Mouse (Mus musculus) urinary bladder, postnatal 4 days (tissue): ENCODE results near the gene Gpt2.

Experiments used
- DNase-seq, 2 experiments: peaks; one replicate each; pipeline ENCODE4 v3.0.0; 2021 to 2022; ENCODE audit warnings: low spot score in 2 of 2

The Gpt2 gene

DNA sequence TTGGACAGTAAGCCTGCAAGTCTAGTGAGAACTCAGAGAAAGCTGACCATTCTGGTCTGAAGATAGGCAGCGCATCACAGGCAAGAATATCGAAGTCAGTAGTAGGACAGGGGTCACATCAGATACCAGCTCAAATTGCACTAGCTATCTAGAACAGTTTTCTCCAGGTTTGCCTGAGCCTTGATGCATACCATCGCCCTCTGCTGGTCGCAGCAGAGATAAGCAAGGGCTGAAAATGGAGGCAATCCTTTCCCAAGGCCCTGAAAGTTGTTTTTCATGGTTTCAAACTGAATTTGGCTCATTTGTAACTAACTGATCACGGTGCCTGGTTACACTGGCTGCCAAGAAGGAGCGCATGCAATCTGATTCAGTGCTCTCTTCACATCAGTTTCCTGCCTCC is 33.7 kb downstream of the Gpt2 start:
- DNase-seq: peak in 1 of 2 experiments; percentile 33

DNA sequence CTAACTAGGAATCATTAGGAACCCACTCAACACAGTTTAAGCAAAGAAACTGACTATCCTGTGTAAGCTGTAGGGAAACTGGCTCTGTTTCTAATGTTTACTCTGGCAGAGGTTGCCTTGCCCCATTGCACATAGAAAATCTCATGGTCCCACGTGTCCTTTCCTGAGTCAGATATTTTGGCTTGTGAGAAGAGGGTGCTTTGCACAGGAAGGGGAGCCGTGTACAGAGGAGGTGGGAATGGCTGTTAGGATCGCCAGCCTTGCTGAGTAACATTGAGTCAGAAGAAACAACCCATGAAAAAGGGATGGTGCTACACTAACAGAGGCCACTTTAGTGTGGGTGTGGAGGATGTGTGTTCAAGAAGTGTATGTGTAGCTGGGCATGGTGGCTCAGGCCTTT is 36.6 kb downstream of the Gpt2 start:
- no peak for DNase-seq

DNA sequence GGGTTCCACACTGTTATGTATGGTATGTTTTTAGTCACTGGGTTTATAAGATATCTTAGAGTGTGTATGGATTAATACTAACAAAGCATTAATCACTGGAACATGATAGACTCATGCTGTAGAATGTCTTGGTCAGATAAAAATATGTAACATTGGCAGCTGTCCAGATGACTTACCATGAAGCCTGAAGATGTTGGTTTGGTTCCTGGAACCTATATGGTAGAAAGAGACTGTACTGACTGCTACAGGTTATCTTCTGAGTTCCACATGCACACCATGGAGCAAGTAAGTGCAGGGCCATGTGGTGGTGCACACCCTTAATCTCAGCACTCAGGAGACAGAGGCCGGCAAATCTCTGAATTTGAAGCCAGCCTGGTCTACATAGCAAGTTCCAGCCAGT is 38.3 kb downstream of the Gpt2 start:
- no peak for DNase-seq

DNA sequence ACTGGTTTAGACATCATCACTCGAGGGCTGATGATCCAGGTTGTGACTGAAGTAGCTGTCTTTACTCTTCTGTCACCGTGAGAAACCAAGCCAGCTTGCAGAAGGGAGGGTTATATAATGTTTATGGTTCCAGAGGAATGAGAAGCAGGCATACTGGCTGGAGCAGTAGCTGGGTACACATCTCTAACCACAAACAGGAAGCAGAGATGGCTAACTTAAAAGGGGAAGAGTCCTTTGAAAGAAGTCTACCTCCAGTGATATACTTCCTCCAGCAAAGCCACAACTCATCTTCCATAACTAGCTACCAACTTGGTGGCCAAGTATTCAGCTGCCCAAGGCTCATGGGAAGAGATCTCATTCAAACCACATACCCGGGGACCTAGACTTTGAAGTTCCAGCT is 39.1 kb downstream of the Gpt2 start:
- no peak for DNase-seq

DNA sequence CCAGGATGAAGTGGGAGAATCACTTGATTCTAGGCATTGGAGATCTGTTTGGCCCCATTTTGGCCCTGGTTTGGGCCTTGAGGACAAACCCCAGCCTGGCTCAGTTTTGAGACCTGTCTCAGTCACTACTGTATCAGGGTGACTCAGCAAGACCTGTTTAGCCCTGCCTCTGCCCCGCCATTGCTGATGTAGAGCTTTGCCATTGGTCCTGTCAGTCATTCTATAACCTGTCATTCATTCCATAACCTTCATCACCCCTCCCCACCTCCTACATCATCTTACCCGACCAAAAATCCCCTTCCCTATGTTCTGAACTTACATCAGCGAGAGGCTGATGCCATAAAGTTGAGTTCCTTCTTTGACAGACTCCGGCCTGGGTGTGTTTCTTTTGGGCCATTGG is 40.5 kb downstream of the Gpt2 start:
- no peak for DNase-seq

DNA sequence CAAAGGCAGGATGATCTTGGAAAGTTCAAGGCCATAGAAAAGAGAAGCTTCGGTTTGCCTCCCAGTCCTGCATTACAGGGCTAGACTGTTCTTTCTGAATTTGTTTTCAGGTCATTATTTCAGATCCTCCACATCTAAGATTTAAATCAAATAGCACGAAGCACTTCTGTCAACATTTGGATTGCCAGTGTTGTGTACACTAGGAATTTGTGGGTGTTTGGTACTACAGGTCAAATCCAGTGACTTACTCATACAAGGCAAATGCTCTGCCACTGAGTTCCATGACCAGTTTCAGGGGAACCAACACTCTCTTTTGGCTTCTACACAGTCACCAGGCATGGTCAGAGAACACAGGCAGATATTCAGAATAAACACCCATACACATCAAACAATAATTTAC is 41.1 kb downstream of the Gpt2 start:
- no peak for DNase-seq

DNA sequence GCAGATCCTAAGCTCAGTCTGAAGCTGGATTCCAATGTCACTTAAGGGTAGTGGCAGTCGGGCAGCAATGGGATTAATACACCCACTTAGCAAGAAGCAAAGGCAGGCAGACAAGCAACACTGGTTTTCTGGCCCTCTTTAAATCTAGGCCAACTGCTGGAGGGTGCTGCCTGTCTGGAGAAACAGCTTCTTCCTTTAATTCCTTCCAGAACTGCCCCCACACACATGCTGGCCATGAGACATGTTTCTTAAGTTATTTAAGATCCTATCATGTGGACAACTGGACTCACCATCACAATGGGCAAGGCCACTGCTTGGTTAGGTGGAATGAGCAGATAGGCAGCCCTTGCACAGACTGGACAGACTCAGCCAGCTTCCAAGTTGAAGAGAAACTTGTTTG is 41.8 kb downstream of the Gpt2 start:
- no peak for DNase-seq

DNA sequence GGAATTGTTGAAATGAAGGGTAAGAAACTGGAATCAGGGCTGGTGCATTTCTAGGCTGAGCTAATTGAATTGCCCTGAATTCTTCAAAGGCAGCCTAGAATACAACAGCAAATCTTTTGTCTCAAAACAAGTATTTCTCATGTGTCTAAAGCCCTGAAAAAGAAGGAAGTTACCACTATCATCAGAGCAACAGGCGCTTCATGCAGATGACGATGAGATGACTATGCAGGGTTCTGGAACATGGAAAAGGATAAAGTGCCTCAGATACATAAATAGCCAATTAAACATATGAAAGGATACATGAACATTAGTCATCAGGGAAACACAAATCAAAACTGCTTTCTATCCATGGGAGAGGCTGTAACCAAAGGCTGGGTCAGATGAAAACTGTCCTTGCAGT is 44.0 kb downstream of the Gpt2 start:
- no peak for DNase-seq

DNA sequence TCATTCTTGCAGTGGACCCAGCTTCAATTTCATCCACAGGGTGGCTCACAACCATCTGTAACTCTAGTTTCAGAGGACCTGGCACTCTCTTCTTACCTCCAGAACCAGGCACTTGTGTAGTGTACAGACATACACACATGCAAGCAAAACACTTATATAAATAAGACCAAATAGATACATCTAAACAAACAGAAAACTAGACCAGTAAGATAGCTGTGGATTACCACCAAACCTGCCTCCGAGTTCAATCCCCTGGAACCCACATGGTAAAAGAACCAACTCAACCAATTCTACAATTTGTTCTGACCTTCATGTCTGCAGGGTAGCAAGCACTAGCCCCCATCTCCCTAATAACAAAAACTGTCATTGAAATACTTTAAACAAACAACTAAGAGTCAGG is 59.6 kb downstream of the Gpt2 start:
- no peak for DNase-seq

DNA sequence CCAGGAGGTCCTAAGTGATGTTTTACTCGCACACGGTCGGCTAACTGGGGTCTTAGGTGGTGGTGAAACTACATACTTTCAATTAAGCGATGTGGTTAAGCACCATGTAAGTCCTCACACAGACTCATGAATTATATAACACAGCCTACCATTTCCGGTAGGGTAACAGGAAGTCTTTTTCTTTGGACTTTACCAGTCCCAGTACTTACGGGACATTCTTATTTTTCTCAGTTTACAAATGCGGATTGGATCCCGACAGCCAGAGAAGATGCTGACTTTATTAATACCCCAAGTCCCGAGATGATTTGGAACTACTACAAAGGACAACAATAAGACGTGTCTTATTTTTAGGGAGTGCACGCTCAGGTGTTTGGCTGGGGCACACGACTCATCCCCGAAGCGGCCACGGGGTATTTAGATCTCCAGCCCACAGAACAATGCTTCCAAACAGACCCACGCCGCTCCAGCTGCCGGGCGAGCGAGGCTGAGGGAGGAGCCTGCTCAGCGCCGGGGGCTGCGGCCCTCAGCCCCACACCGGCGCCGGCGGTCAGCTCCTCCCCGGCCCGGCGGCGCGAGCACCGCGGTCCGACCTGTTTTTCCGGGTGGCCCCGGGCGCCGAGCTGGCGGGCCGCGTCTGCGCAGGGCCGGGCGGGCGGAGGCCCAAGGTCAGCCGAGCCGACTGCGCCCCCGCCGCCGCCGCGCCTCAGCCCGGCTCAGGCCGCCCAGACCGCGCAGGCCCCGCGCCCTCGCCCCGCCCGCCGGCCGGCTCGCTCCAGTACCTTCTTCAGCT is 62.2 kb downstream of the Gpt2 start:
- DNase-seq: peak in 1 of 2 experiments; percentile 67

DNA sequence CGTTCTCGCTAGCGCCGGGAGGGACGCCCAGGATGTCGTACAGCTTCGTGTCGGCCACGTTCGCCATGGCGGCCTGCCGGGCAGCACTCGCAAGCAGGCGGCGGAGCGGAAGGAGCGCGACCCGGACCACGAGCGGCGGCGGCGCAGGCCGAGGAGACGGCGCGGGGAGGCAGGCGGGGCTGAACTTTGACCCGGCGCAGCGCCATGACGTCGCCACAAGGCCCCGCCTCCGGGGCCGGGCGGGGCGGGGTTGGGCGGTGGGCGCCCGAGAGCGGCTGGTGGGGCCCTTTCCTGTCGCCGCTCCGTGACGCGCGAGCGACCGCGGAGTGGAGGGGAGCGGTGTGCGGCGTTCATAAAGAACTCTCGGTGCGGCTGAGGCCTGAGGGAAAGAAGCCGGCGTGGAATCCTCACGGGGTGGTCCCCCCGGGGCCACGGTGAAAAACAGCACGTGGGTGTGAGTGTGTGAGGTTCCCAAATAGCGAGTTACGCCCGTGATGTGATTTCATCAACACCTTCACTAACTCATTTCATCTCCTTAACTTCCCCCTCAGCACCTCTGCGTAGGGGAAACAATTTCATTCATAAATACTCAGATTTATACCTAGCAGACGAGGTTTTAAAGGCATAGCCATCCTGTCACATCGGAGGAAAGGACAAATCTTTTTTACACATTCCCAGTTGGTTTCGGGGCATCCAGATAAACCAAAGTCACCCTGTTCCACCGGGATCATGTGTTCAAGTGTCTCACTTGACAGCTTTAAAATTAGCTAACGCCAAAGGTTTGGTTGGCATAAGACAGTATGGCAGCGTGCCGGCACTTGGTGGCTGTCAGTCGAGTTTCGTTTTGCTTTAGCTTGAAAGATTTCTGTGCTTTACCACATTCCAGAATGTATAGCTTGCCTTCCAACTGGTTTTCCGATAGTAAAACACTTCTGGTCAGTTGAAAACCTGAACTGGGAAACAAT is 63.1 kb downstream of the Gpt2 start, which contains the start of gene Dnaja2:
Gene Dnaja2 (minus strand): TSS at position 164 of the 965 bp plus-strand sequence.
- DNase-seq: peak; percentile 86 to 87

DNA sequence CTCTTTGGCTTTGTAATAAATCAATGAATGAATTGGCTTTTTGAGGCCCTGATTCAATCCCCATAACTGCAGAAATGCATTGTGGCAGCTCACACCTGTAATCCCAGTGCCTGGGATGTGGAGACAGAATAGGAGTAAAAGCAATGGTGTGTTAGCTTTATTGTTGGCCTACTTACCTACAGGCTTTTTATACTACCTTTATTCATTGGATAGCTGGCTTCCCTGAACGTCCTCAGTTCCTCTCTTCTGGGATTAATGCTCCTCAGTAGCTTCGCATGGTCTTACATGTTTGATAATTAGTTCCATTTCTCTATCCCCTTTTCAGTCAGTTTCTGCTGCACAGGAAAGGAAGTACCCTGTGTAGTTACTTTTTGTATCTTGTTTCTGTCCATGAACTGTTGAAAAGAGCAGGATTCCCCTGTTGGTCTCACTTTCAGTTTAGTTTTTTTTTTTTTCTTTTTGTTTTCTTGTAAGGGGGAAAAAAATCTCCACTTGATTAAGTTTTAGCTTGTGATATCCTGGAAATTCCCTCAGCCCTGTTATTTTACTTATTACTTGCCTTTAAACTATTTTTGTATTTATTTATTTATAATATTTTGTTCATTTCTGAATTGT is 64.7 kb downstream of the Gpt2 start:
- DNase-seq: no peak

DNA sequence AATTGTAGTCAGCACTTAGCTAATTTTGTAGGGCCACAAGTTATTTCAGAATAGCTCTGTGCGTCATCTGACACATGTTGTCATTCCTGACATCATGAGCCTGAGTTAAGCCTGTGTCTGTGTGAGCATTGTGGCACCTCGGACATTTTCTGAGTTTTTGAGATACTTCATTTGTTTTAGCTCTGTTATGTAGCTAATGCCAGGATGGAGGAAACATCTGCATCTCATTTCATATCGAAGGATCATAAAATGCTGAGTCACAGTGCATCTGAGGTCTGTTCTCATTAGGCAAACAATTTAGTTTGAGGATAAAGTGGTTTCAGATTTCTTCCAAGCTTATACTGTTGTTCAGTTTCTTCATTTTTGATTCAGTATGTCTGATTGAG is 65.2 kb downstream of the Gpt2 start:
- DNase-seq: no peak

DNA sequence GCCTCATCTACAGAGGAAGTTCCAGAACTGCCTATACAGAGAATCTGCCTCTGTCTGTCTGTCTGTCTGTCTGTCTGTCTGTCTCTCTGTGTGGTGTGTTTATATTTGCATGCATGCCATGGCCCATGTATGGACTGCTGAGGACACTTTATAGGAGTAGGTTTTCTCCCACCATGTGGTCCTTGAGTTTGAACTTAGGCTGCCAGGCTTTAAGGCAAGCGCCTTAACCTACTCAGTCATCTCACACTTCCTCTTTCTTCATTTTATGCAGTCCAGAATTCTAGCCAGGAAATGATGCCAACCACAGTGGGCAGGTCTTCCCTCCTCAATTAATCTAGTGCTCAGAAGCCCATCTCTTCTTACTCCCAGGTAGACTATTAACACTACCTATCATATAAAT is 66.8 kb downstream of the Gpt2 start:
- no peak for DNase-seq

DNA sequence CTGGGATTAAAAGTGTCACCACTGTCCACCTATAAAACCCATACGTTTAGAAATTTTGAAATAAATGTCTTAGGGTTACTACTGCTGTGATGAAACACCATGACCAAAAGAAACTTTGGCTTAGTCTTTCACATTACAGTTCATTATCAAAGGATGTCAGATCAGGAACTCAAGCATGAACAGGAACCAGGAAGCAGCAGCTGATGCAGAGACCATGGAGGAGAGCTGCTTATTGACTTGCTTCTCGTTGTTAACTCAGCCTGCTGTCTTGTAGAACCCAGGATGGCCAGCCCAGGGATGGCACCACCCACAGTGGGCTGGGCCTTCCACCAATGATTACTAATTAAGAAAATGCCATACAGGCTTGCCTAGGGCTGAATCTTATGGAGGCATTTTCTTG is 67.6 kb downstream of the Gpt2 start:
- DNase-seq: no peak

DNA sequence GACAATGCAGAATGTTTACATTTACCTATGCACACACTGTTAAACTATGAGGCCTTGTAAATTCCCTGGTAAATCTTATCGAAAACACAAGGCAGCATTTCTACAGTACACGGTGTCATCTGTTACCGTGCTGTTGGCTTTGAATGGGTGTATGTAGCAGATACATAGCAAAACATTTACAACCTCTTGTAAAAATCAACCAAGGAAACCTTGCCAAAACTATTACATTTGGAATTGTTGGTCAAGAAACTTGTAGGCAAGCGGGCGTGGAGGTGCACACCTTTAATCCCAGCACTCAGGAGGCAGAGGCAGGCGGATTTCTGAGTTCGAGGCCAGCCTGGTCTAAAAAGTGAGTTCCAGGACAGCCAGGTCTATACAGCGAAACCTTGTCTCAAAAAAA is 71.0 kb downstream of the Gpt2 start:
- DNase-seq: no peak

DNA sequence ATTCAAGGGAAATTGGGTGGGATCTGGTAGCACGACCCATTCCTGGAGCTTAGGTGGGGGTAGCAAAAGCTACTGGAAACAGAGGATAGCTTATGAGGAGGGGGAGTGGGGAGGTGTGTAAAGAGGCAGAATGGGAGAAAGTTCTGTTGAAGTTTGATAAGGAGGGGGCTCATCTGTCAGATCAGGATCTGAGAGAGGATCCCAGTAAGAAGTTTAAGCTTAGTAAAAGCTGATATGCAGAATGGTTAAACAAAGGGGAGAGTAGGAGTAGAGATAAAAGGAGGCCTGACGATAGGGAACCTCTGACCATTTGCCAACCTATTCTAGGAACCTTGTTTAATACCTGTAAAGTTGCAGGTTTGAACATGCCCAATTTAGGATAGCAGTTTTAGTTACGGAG is 72.8 kb downstream of the Gpt2 start:
- no peak for DNase-seq

DNA sequence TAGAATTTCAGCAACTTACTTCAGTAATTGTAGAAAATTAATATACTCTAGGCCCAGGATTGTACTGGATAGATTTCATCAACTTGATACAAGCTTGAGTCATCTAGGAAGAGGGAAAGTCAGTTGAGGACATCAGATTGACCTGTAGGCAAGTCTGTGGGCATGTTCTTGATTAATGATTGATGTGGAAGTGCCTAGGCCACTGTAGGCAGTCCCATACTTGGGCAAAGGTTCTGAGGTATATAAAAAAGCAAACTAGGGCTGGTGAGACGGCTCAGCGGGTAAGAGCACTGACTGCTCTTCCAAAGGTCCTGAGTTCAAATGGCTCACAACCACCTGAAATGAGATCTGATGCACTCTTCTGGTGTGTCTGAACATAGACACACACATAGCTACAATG is 75.4 kb downstream of the Gpt2 start:
- DNase-seq: no peak

DNA sequence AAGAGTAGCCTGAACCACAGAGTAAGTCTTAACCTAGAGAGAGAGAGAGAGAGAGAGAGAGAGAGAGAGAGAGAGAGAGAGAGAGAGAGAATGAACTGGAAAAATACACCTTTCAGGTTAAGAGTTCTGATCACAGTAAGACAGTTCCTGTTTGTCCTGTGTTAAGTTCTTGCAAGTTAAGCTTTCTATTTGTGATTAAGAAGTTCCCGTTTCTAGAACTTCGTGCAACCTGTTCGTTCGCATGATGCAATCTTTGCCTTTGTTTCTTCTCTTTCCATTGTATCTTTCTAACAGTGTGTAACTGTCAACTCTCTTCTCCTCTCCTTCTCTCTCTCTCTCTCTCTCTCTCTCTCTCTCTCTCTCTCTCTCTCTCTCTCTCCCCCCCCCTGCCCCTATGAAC is 78.1 kb downstream of the Gpt2 start:
- no peak for DNase-seq

DNA sequence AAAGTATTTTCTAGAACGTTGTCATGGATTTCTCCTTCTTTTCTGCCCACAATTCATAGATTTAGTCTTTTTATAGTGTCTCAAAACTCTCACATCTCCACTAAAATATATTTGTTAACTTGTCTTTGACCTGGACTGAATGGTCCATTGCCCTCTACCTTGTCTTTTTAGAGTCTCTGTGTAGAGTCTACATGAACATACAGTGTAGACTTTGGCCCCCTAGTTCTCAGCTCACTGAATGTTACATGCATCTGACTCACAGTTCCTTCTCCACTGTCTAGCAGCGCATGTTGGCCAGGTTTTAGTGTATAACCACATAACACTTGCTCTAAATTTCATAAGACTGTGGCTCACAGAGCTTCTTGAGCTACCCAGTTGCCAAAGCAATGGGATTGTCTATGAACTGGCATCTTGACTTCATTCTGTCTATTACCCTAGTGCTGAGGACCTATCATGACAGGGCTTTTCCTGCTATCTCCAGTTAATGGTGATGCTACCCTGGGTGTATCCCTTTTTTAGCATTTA is 81.7 kb downstream of the Gpt2 start:
- no peak for DNase-seq
